In the genomic region with DNA sequence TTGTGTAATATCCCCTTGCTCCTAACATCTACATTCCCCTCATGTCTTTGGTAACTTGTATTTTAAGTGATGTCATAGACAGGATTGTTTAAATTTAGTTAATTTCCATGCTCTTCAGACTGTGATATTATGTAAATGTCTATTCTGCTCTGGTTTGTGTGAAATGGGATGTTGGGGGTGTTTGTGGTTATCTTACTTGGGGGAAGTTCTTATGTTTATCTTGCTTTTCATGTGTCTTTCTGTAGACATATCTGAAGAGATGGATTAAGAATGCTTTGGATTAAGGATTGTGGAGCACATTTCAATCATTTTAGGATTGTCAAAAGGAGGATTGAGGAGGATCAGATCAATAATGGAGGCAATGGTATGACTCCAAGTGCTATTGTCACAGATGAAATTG, we compare ENCODE assay signal across 10 mouse cellular contexts. TPM values are rescaled to one million over a fixed set of nuclear protein-coding genes. Genes with fewer than 3 reads are reported as not detected.
DNase-seq lines count a peak whose midpoint lies in the region; ATAC-seq and TF ChIP-seq lines count a peak whose summit lies in the region.
"Had no signal": no experiment of that assay in that cellular context is flagged by ENCODE, and none has a peak within 500 bp of the region (broad histone marks: within the 10 kb centered on the region; RNA-seq: fewer than 3 reads in every experiment).

No protein-coding gene starts in this region.

- no peak for DNase-seq in heart, postnatal 0 days (ENCODE audit: low spot score)
- no peak for DNase-seq in heart, postnatal 10 days
- DNase-seq in embryonic facial prominence, embryonic 11.5 days (ENCODE audit: low spot score), result no peak
- DNase-seq in midbrain, postnatal 0 days (ENCODE audit: low spot score), result no peak
- DNase-seq in Muller cell, postnatal 12 days (ENCODE audit: inconsistent ontology term), result no peak
- DNase-seq in urinary bladder, postnatal 4 days (ENCODE audit: low spot score in 2 of 2), result no peak
- DNase-seq in cerebellum, postnatal 4 days (ENCODE audit: low spot score in 2 of 2), result no peak
- DNase-seq: cerebellum, postnatal 36 days; kidney, adult 11 months had no signal

- H3K27me3 ChIP-seq in heart, postnatal 0 days (ENCODE audit: control insufficient read depth, insufficient read depth, low read length), result no peaks in the 10 kb centered on the region
- no peaks in the 10 kb centered on the region for H3K27me3 ChIP-seq in embryonic facial prominence, embryonic 11.5 days (ENCODE audit: control insufficient read depth, insufficient read depth, low read length)
- H3K27me3 ChIP-seq in intestine, embryonic 15.5 days (replicated peaks), result no peaks in the 10 kb centered on the region
- no peaks in the 10 kb centered on the region for H3K27me3 ChIP-seq in midbrain, postnatal 0 days (ENCODE audit: insufficient read depth, low read length)

- peaks cover 22% of the 10 kb centered on the region for H3K4me1 ChIP-seq in heart, postnatal 0 days (ENCODE audit: control insufficient read depth, insufficient read depth)
- H3K4me1 ChIP-seq in embryonic facial prominence, embryonic 11.5 days (ENCODE audit: control insufficient read depth, insufficient read depth, low read length), result no peaks in the 10 kb centered on the region
- H3K4me1 ChIP-seq in intestine, embryonic 15.5 days (replicated peaks), result peaks cover 16% of the 10 kb centered on the region
- 0 out of 2 replicates have a peak, but pooled peaks cover 6% of the 10 kb centered on the region for H3K4me1 ChIP-seq in midbrain, postnatal 0 days (ENCODE audit: insufficient read depth, low read length)

- no peaks in the 10 kb centered on the region for H3K9me3 ChIP-seq in heart, postnatal 0 days (replicated peaks; ENCODE audit: control insufficient read depth, low read length)
- no peaks in the 10 kb centered on the region for H3K9me3 ChIP-seq in embryonic facial prominence, embryonic 11.5 days (replicated peaks; ENCODE audit: control insufficient read depth, low read length)
- no peaks in the 10 kb centered on the region for H3K9me3 ChIP-seq in intestine, embryonic 15.5 days
- H3K9me3 ChIP-seq in midbrain, postnatal 0 days (ENCODE audit: low read length), result no peaks in the 10 kb centered on the region

- no peak for TF ChIP-seq EP300 in heart, postnatal 0 days (IDR thresholded peaks at IDR 0.05; ENCODE audit: low read depth)

- intact Hi-C loops in heart, postnatal 10 days (cut with DNase I), result no loop called here

- peak overlapping the region; percentile 82 for H3K4me2 ChIP-seq in heart, postnatal 0 days (ENCODE audit: low read depth, low read length)
- H3K4me2 ChIP-seq in embryonic facial prominence, embryonic 11.5 days (ENCODE audit: low read depth, low read length), result peak overlapping the region; percentile 44
- H3K4me2 ChIP-seq in intestine, embryonic 15.5 days (replicated peaks), result peak overlapping the region; percentile 63
- H3K4me2 ChIP-seq in midbrain, postnatal 0 days (ENCODE audit: low read depth, low read length, poor library complexity, severe bottlenecking), result peak overlapping the region; percentile 69

- no peak overlapping the region for H3K27ac ChIP-seq in heart, postnatal 0 days (ENCODE audit: low read depth)
- no peak overlapping the region for H3K27ac ChIP-seq in embryonic facial prominence, embryonic 11.5 days (replicated peaks; ENCODE audit: low read depth, low read length)
- H3K27ac ChIP-seq in intestine, embryonic 15.5 days, result no peak overlapping the region
- H3K27ac ChIP-seq in midbrain, postnatal 0 days (ENCODE audit: low read depth, low read length), result no peak overlapping the region

- H3K4me3 ChIP-seq in heart, postnatal 0 days (ENCODE audit: low read depth, low read length), result peak overlapping the region; percentile 72
- peak overlapping the region; percentile 100 for H3K4me3 ChIP-seq in embryonic facial prominence, embryonic 11.5 days (ENCODE audit: low read depth, low read length)
- peak overlapping the region; percentile 99 for H3K4me3 ChIP-seq in intestine, embryonic 15.5 days (replicated peaks)
- peak overlapping the region; percentile 95; the same call in 1 of the 2 replicates for H3K4me3 ChIP-seq in midbrain, postnatal 0 days (ENCODE audit: low read depth, low read length)

- no peak for TF ChIP-seq CTCF in heart, postnatal 0 days (IDR thresholded peaks at IDR 0.05; ENCODE audit: low read depth)
- TF ChIP-seq CTCF in midbrain, postnatal 0 days (IDR thresholded peaks at IDR 0.05), result no peak

- H3K9ac ChIP-seq in heart, postnatal 0 days (replicated peaks; ENCODE audit: low read depth, low read length), result no peak overlapping the region
- H3K9ac ChIP-seq in embryonic facial prominence, embryonic 11.5 days (replicated peaks; ENCODE audit: low read length), result no peak overlapping the region
- H3K9ac ChIP-seq in intestine, embryonic 15.5 days, result 0 out of 2 replicates have a peak overlapping the region, but pooled peaks have one; percentile 100
- H3K9ac ChIP-seq in midbrain, postnatal 0 days (replicated peaks; ENCODE audit: low read length, poor library complexity, severe bottlenecking), result 0 out of 2 replicates have a peak overlapping the region, but pooled peaks have one; percentile 4

- ATAC-seq in heart, postnatal 0 days (ENCODE audit: insufficient read depth, low read depth), result no peak
- no peak for ATAC-seq in embryonic facial prominence, embryonic 11.5 days (replicated peaks; ENCODE audit: insufficient number of reproducible peaks, low FRiP score, low TSS enrichment, low read depth)
- ATAC-seq in intestine, embryonic 15.5 days, result no peak
- no peak for ATAC-seq in midbrain, postnatal 0 days (ENCODE audit: low FRiP score)

- H3K36me3 ChIP-seq in heart, postnatal 0 days (replicated peaks; ENCODE audit: control insufficient read depth, insufficient read depth, low read length), result peaks cover 23% of the 10 kb centered on the region
- H3K36me3 ChIP-seq in embryonic facial prominence, embryonic 11.5 days (replicated peaks; ENCODE audit: control insufficient read depth, insufficient read depth, low read depth, low read length), result no peaks in the 10 kb centered on the region; the same call in 1 of the 2 replicates
- H3K36me3 ChIP-seq in intestine, embryonic 15.5 days, result peaks cover 2% of the 10 kb centered on the region; the same call in 1 of the 2 replicates
- H3K36me3 ChIP-seq in midbrain, postnatal 0 days (ENCODE audit: insufficient read depth, low read length), result no peaks in the 10 kb centered on the region; the same call in 1 of the 2 replicates

RNA-seq across cellular contexts. Expression of gene Srsf1, which starts 2.6 kb away (rescaled TPM):
- 195 and 223 TPM in 2 replicates for total RNA-seq in heart, postnatal 0 days (2014; rRNA removed; ENCODE audit: low replicate concordance)
- 82.2 and 83.5 TPM in 2 replicates for polyA plus RNA-seq in heart, postnatal 0 days (2015; fragmentation: Nextera tagmentation; extraction: Ambion mirVana)
- 100 to 1,000 TPM; 156 to 160 TPM for total RNA-seq in heart, postnatal 10 days (2021)
- polyA plus RNA-seq in embryonic facial prominence, embryonic 11.5 days (2014; fragmentation: Nextera tagmentation; extraction: Ambion mirVana), result 525 and 569 TPM in 2 replicates
- polyA plus RNA-seq in intestine, embryonic 15.5 days (2015; fragmentation: Nextera tagmentation; extraction: Ambion mirVana), result 237 and 244 TPM in 2 replicates
- total RNA-seq in midbrain, postnatal 0 days (2014; rRNA removed), result 280 and 374 TPM in 2 replicates
- polyA plus RNA-seq in midbrain, postnatal 0 days (2015; fragmentation: Nextera tagmentation; extraction: Ambion mirVana), result 111 and 125 TPM in 2 replicates

RNA-seq across cellular contexts. Expression of gene Vezf1, which starts 18.3 kb away (rescaled TPM):
- total RNA-seq in heart, postnatal 0 days (2014; rRNA removed; ENCODE audit: low replicate concordance), result 31.9 and 35.5 TPM in 2 replicates
- polyA plus RNA-seq in heart, postnatal 0 days (2015; fragmentation: Nextera tagmentation; extraction: Ambion mirVana), result 17.6 and 18.2 TPM in 2 replicates
- total RNA-seq in heart, postnatal 10 days (2021), result 10 to 100 TPM; 44.9 to 45.7 TPM
- polyA plus RNA-seq in embryonic facial prominence, embryonic 11.5 days (2014; fragmentation: Nextera tagmentation; extraction: Ambion mirVana), result 63.1 and 69.3 TPM in 2 replicates
- 30.4 and 32.4 TPM in 2 replicates for polyA plus RNA-seq in intestine, embryonic 15.5 days (2015; fragmentation: Nextera tagmentation; extraction: Ambion mirVana)
- total RNA-seq in midbrain, postnatal 0 days (2014; rRNA removed), result 31.4 and 40.6 TPM in 2 replicates
- polyA plus RNA-seq in midbrain, postnatal 0 days (2015; fragmentation: Nextera tagmentation; extraction: Ambion mirVana), result 29.7 and 30.9 TPM in 2 replicates

RNA-seq across cellular contexts. Expression of gene Cuedc1, which starts 48.1 kb away (rescaled TPM):
- total RNA-seq in heart, postnatal 0 days (2014; rRNA removed; ENCODE audit: low replicate concordance), result 15.1 and 19.2 TPM in 2 replicates
- 17.0 and 17.5 TPM in 2 replicates for polyA plus RNA-seq in heart, postnatal 0 days (2015; fragmentation: Nextera tagmentation; extraction: Ambion mirVana)
- 10 to 100 TPM; 45.6 to 48.4 TPM for total RNA-seq in heart, postnatal 10 days (2021)
- 11.2 and 13.1 TPM in 2 replicates for polyA plus RNA-seq in embryonic facial prominence, embryonic 11.5 days (2014; fragmentation: Nextera tagmentation; extraction: Ambion mirVana)
- 14.2 and 17.6 TPM in 2 replicates for polyA plus RNA-seq in intestine, embryonic 15.5 days (2015; fragmentation: Nextera tagmentation; extraction: Ambion mirVana)
- total RNA-seq in midbrain, postnatal 0 days (2014; rRNA removed), result 38.8 and 40.2 TPM in 2 replicates
- polyA plus RNA-seq in midbrain, postnatal 0 days (2015; fragmentation: Nextera tagmentation; extraction: Ambion mirVana), result 32.7 and 37.5 TPM in 2 replicates

Comparison
In these comparisons a context has a peak if more than half of its experiments do, and no peak if none do; other contexts are left out.
1. H3K9ac ChIP-seq: peak in intestine, embryonic 15.5 days (single experiment) and midbrain, postnatal 0 days (single experiment); none in heart, postnatal 0 days (single experiment) and embryonic facial prominence, embryonic 11.5 days (single experiment).
2. Peak in every context shown above with its lines, with median percentiles within 50 percentile points of each other: H3K4me2 ChIP-seq and H3K4me3 ChIP-seq.